Mouse (Mus musculus): Measurements from ENCODE around the gene Mapk3.
"Not testable (repeated sequence)": the region's sequence is repeated elsewhere in the genome, so short reads cannot be mapped to it uniquely, and the experiment has no call there.

Gene Mapk3

DNA sequence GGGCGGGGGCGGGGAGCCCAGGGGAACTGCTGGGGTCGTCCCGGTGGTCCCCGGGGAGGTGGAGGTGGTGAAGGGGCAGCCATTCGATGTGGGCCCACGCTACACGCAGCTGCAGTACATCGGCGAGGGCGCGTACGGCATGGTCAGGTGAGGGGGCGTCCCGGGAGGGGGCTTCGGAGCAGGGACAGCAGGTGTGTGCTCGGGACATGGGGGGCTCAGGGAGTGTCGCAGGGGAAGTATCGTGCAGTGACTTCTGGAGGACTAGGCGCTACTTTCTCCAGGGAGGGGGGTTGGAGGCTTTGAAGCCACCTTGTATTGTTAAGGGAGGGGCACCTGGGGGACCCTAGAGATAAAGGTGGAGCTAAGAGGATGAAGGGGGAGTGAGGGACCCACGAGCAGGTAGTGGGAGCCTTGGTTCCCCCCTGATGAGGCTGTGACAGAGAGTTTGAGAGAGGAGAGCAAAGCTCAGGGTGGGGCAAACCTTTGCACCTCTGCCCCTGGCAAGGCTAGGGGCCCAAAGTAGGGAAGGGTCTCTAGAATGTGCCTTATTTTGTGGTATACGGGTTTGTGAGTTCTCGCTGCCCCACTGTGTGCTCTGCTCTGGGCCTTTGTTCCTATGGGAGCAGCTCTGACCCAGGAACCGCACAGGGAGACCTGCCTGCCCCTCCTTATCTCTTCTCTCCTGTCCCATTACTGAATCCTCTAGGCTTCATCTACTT lies 430 bp downstream of the Mapk3 start:
- DNase-seq, result no peak

DNA sequence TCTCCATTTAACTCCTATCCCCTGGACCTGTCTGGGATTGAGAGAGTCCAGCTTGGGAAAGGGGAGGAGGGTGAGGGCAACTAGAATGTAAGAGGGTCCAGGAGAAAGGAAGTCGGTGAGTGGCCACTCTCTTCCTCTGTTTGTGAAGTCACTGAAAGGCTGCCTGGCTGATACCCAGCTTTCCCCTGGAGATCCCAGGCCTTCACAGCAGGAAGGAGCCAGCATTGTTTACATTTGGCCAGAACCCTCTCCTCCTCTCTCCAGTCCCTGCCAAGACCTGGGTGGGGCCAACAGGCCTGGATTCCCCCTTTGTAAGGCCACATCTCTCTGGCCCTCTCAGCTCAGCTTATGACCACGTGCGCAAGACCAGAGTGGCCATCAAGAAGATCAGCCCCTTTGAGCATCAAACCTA lies 996 bp downstream of the Mapk3 start:
- DNase-seq, result no peak

DNA sequence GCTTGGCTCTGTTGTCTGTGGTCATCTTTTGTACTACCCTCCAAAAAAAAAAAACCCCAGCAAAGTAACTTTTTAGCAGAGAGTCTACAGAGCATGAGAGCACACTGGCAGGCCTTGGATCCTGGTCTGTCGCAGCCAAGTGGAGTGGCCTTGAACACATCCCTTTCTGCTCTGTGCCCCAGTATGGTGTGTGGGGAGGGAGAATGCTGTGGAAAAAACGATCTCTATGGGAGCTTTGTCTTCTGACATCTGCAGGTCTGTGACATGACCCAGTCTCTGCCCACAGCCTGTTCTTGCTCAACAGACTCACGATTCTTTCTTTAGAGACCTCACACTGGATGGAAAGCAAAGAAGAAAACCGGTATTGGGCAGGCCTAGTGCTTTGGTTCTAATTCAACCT lies 1.6 kb downstream of the Mapk3 start:
- DNase-seq, result no peak

DNA sequence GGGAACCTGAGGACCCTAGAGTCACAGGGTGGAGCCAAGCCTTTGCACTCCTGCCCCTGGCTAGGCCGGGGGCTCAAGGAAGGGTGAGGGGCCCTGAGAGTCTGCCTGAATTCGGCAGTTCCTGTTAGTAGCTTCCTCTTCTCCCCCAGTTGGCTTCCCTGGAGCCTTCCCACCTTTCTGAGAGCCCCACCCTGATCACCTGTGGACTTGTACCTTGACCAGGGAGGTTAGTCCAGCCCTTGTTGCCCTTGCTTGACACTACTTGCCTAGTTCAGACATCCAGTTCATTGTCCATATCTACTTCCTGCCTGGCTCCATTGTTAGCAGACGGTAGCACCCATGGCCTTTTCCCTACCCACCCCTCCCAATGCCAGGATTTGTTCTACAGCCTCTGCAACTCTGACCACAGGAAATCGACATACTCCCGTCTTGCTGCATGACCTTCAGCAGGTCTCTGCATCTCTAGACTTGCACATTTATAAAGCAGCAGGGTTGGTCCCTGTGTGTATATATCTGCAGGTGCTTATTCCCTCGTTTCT lies 2.2 kb downstream of the Mapk3 start:
- no peak for DNase-seq

GRCm38 (mm10) chr7:126762471-126763008 lies 3.1 kb downstream of the Mapk3 start:
- no peak for DNase-seq

GRCm38 (mm10) chr7:126765540-126765939 lies 6.1 kb downstream of the Mapk3 start:
- DNase-seq, result no peak

- no peak for DNase-seq
Measured at GRCm38 (mm10) chr7:126766201-126766600, 6.8 kb downstream of the Mapk3 start, which contains the start of gene Gdpd3. Gene Gdpd3, plus strand, starts transcription at chr7:126766334.

- DNase-seq, result no peak
Measured at GRCm38 (mm10) chr7:126767001-126767400, 7.6 kb downstream of the Mapk3 start.

DNA sequence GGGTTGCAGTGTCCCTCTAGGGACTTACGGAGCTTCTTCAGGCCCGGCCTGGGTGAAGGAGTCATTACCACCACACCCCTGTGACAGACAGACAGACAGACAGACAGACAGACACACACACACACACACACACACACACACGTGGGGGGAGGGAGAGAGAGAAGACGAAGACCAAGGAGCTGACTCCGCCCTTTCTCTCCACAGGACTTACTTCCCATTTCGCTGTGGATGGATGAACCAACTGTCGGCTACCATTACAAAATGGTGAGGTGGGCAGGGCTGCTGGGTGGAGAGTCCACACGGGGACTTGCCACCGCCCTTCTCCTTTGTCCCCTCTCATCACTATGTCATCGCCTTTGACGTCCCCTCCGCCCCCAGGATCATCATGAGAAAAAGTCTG lies 11.4 kb downstream of the Mapk3 start:
- DNase-seq, result no peak

DNA sequence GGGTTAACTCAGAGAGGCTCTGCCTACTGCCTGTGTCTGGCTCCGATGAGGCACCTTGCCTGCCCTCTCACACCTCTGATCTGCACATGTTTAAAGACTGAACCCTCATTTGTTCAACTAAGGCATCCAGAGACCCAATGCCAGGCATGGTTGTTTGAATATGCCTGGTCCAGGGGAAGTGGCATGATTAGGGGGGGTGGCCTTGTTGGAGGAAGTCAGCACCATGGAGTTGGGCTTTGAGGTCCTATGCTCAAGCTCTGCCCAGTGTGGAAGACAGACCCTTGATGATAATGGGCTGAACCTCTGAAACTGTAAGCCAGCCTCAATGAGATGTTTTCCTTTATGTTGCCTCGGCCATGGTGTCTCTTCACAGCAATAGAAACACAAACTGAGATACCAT lies 13.9 kb downstream of the Mapk3 start:
- no peak for DNase-seq

DNA sequence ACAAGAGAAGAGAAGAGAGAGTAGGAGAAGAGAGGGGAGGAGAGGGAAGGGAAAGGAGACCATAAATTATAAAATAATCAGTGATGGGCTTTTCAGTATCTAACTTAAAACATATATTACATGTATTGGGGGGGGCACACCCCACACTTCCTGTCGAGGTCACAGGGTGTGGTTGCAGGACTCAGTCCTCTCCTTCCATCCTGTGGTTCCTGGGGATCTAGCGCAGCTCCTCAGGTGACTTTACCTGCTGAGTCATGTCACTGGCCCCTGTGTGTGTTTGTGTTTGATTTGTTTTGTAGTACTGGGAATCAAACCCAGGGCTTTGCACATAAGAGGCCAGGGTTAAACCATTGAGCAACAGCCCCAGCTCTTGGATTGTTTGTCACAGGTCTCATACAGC lies 15.1 kb downstream of the Mapk3 start:
- DNase-seq, result no peak

GRCm38 (mm10) chr7:126775185-126775977 lies 16.0 kb downstream of the Mapk3 start:
- no peak for DNase-seq

- no peak for DNase-seq
Measured at GRCm38 (mm10) chr7:126775978-126776234, 16.5 kb downstream of the Mapk3 start.

DNA sequence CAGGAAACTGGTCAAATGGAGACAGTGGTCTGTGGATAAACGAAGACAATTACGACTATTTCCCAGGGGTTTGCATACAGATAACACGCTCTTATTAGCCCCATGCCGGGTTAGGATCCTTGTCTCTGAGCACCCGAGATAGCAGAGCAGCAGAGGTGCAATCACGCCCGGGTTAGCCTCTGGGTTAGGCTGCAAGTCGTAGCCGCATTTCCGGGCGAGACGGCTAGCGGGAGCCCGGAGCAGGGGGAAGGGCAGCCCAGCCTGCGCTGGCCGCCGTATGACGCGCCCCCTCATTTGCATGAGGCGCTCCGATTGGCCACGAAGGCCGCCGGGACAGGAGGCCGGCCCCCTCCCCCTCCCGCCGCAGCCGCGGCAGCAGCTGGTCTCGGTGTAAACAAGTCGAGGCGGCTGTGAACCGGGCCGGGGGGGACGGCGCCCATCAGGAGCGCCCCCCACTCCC lies 17.2 kb downstream of the Mapk3 start, which contains the start of gene Ypel3:
Ypel3 (plus strand) TSS at position 358 of the 460 bp plus-strand sequence.
- DNase-seq, result peak; percentile 89

- DNase-seq, result no peak
Measured at GRCm38 (mm10) chr7:126777476-126777875, 18.1 kb downstream of the Mapk3 start.

GRCm38 (mm10) chr7:126778147-126778546 lies 18.7 kb downstream of the Mapk3 start:
- DNase-seq, result no peak

DNA sequence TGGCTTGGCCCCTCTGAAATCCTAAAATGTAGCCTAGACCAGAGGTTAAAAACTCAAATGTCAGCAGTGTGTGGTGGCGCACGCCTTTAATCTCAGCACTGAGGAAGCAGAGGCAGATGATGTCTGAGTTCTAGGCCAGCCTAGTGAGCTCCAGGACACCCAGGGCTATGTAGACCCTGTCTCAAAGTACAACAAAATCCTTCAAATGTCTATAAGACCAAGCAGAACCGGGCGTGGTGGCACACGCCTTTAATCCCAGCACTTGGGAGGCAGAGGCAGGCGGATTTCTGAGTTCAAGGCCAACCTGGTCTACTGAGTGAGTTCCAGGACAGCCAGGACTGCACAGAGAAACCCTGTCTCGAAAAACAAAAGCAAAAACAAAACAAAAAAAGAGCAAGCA lies 19.7 kb downstream of the Mapk3 start:
- not testable (repeated sequence) for DNase-seq

- peak; percentile 96 for DNase-seq
Measured at GRCm38 (mm10) chr7:126779983-126780970, 20.9 kb downstream of the Mapk3 start.

DNA sequence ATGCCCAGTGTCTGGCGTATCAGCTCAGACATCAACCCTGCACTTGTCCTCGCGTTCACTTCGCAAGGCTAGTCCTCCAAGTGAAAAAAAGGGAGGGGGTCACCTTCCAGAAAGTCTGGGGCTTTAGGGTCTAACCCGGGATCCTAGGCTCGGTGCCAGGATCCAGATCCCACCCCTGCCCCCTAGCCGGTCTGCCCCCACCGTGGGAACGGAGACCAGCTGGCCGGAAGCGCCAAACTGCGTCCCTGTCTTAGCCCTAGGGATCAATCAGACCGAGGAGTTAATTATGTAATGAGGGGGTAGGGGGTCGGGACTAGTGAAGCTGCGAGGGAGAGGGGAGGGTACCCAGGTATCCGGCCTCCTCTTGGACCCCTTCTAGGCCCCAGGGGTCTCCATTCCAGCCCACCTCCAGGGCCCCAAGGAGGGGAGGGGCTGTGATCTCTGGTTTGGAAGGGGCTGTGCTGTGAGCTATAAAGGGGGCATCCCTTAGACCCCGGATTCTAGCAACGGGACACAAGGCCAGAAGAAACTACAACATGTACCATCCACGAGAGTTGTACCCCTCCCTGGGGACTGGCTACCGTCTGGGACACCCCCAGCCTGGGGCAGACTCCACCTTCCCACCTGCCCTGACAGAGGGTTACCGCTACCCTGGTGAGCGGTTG lies 21.7 kb downstream of the Mapk3 start, which contains the start of gene Tbx6:
Tbx6 (plus strand) TSS at position 513 of the 665 bp plus-strand sequence.
- DNase-seq, result no peak

DNA sequence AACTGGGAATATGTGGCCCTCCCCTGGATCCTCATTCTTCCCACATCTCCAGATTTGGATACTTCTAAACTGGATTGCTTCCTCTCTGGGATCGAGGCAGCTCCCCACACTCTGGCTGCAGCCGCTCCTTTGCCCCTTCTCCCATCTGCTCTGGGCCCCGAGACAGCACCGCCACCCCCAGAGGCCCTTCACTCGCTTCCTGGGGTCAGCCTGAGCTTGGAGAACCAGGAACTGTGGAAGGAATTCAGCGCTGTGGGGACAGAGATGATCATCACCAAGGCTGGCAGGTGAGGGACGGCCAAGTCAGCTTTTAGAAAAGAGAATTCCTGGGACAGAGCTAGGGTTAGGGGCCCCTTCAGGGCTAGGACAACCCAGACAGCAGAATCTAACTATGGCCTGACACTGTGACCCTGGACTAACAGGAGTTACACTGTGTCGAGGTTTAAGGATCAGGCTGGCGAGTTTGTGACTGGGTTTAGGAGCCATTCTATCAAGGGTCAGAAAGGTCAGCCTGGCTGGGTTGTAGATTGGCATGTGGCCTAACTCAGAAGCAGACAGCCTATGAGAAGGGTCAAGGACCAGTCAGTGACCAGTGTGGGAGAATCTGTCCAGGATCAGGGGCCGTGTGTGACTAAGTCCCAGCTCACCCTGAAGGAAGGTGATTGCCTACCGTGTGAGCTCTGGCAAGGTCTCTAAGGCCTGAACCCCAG lies 22.4 kb downstream of the Mapk3 start:
- no peak for DNase-seq

- no peak for DNase-seq
Measured at GRCm38 (mm10) chr7:126782693-126783092, 23.3 kb downstream of the Mapk3 start.
